20 mouse cellular contexts compared by ENCODE assay signal in genomic region chr9:54673887-54674286, GRCm38 (mm10). TPM values are rescaled to one million over a fixed set of nuclear protein-coding genes. Genes with fewer than 3 reads are reported as not detected.
"Had no signal": no experiment of that assay in that cellular context is flagged by ENCODE, and none has a peak within 500 bp of the region (broad histone marks: within the 10 kb centered on the region; RNA-seq: fewer than 3 reads in every experiment).

No protein-coding gene starts in this region.

- H3K27me3 ChIP-seq: midbrain, embryonic 12.5 days had no signal

- H3K36me3 ChIP-seq: liver, embryonic 13.5 days; midbrain, embryonic 12.5 days; neural tube, embryonic 13.5 days had no signal

- H3K4me3 ChIP-seq: layer of hippocampus, adult 2 months; left cerebral cortex, adult 2 months; liver, embryonic 13.5 days; midbrain, embryonic 12.5 days; myocyte; neural tube, embryonic 13.5 days had no signal

- H3K4me2 ChIP-seq: liver, embryonic 13.5 days; midbrain, embryonic 12.5 days; neural tube, embryonic 13.5 days had no signal

- H3K9me3 ChIP-seq: liver, embryonic 13.5 days; midbrain, embryonic 12.5 days; neural tube, embryonic 13.5 days had no signal

- H3K9ac ChIP-seq: liver, embryonic 13.5 days; midbrain, embryonic 12.5 days; neural tube, embryonic 13.5 days had no signal

- H3K27ac ChIP-seq: layer of hippocampus, adult 2 months; left cerebral cortex, adult 2 months; liver, embryonic 13.5 days; midbrain, embryonic 12.5 days; neural tube, embryonic 13.5 days had no signal

- ATAC-seq: inflammation-experienced regulatory T-cells, adult 6 months; intestine, embryonic 16.5 days; midbrain, embryonic 16.5 days had no signal

- H3K4me1 ChIP-seq: midbrain, embryonic 12.5 days; neural tube, embryonic 13.5 days had no signal

- DNase-seq: kidney, adult 18-20 months; kidney, adult 9 months; kidney, postnatal 14 days; layer of hippocampus, adult 9-11 months; layer of hippocampus, postnatal 36 days; liver, embryonic 13.5 days; retina, postnatal 1 day; right cerebral cortex, postnatal 25 days; spleen, adult 18-20 months; thymus, adult 18-20 months; thymus, postnatal 36 days had no signal

RNA-seq across cellular contexts. Expression of gene Acsbg1, which starts 12.2 kb away (rescaled TPM):
- total RNA-seq: megakaryocyte-erythroid progenitor cell, adult 5-6 weeks had no signal
